Mouse (Mus musculus): ENCODE measurements around the gene Zfp143. TPM values are rescaled to one million over a fixed set of nuclear protein-coding genes. Genes with fewer than 3 reads are reported as not detected.

Zfp143 gene
- total RNA-seq, 2 experiments from 2014 or later: 11.5 to 13.7 TPM

GRCm38 (mm10) chr7:110138538-110138937 is 77.5 kb downstream of the Zfp143 start:
- no peak for DNase-seq

GRCm38 (mm10) chr7:110143863-110144262 is 82.8 kb downstream of the Zfp143 start:
- DNase-seq: no peak

Other genes starting within 250 kb of the Zfp143 start
- gene Scube2, start 195.5 kb upstream of the Zfp143 start, total RNA-seq (2021): 1 to 10 TPM; 1.9 to 2.0 TPM
- 100 to 1,000 TPM; 206 to 213 TPM for gene Dennd5a, start 100.7 kb upstream of the Zfp143 start, total RNA-seq (2021)
- gene Tmem41b, start 74.3 kb upstream of the Zfp143 start, total RNA-seq (2021): 10 to 100 TPM; 49.2 to 52.9 TPM
- 100 to 1,000 TPM; 106 to 111 TPM for gene Ipo7, start 42.9 kb upstream of the Zfp143 start, total RNA-seq (2021)
- gene Wee1, start 60.8 kb downstream of the Zfp143 start, total RNA-seq (2021): 10 to 100 TPM; 19.7 to 22.6 TPM
- 10 to 100 TPM; 10.7 TPM for gene Swap70, start 160.5 kb downstream of the Zfp143 start, total RNA-seq (2021)

Data from layer of hippocampus, postnatal 36 days (tissue).